Mouse (Mus musculus) left cerebral cortex, adult 9 months (tissue): Measurements from ENCODE around the gene Ndufa12.

Experiments used
- DNase-seq, 2 experiments: peaks; one replicate each; pipeline ENCODE4 v3.0.0; 2022; ENCODE audit warnings: low spot score in 2 of 2

The Ndufa12 gene

DNA sequence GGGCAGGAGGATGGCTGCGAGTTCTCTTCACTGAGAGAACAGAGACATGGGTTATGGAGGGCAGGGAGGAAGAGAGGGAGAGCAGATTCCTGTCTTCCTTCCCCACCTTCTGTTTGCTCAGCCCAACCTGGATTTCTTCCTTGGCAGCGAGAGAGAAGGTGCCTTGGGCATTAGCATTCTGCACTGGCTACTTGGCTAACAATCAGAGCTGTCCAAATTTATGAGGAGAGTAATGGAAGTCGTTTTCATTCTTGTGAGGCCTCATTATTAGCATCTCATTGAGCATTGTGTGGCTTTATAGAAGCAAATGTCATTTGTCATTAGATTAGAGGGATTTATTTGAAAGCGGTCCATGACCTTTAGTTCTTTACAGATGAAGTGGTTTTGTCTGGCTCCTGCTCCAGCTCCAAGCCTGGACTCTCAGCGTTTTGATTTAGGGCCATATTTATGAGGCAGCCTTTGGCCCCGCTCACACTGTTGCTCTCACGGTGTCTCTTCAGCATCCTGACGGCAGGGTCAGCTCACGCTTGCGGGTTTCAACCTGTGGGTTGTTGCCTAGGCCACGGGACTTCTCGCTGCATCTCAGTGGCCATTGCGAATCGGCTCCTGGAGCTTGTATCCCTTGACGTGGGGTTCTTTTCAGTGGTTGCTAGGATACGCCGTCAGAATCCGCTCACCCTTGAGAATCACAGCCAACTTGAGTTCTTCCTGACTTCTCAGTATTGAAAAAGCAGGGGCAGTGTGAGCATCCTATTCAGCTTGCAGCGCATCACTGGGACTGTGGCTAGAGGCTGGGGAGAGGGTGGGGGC, 31.9 kb downstream of the Ndufa12 start:
- peak in 1 of 2 experiments; percentile 59 for DNase-seq

DNA sequence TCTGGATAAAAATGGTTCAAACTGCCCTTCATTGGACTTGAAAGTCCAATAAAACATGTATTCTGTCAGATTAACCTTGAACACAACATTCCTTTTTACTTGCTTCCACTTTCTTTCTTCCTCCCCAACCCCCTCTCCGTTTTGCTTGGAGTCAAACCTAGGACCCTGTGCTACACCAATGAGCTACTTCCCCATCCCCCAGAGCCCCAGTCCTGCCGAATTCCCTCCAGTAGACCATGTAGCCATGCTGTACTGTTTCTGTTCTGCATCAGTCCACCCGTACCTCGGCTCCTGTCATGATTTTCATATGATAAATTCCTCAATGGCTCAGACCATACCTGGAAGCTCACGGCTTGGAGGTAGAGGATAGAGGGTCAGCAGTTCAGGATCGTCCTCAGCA, 32.5 kb downstream of the Ndufa12 start:
- DNase-seq: no peak

GRCm38 (mm10) chr10:94235200-94235599, 36.7 kb downstream of the Ndufa12 start:
- no peak for DNase-seq

- no peak for DNase-seq
Measured at GRCm38 (mm10) chr10:94241346-94241745, 42.8 kb downstream of the Ndufa12 start.

GRCm38 (mm10) chr10:94247748-94248349, 49.3 kb downstream of the Ndufa12 start:
- DNase-seq: no peak

GRCm38 (mm10) chr10:94249575-94250456, 51.3 kb downstream of the Ndufa12 start:
- DNase-seq: peak in 1 of 2 experiments; percentile 25

DNA sequence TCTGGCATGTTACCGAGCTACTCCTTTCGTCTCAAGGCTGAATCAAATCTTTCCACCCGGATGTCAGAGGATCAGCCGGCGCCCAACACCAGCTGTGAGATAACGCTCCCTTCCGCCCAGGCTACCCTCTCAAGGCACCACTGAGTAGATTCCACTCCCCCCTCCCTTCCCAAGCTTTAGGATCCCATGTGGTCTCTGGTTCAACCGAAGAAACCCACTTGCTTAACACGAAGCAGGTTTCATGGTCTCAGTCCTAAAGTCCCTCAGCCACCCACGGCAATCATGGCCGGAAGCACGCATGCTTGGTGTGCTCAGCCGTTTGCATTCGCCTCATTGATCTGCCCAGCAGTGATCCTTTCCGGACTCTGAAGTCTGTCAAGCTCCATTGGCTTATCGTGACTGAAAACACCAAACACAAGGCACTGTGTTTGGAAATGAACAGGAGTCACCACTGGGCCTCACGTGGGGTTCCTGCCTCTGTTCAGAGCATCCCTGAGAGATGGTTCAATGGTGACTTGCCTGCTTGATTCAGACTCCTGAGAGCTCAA, 54.8 kb downstream of the Ndufa12 start:
- no peak for DNase-seq

- DNase-seq: no peak
Measured at GRCm38 (mm10) chr10:94254766-94255165, 56.2 kb downstream of the Ndufa12 start.

DNA sequence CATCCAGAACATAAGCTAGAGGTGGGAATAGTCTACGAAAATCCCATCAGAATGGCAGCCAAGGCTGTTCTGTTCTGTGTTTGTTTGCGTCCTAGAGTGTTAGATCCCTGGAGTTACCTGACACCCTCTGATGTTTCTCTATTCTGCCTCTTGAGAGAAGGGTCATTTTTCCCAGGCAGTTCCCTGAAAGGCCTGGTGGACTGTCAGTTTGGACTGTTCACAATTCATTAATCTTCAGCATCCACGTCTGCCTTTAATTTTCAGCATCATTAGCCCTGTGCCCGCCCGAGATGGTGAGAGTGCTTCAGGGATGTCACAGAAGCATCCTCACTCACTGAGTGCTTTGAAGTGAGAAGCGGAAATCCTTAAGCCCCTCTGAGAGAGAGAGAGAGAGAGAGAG, 57.2 kb downstream of the Ndufa12 start:
- DNase-seq: no peak

GRCm38 (mm10) chr10:94256518-94256917, 58.0 kb downstream of the Ndufa12 start:
- no peak for DNase-seq

DNA sequence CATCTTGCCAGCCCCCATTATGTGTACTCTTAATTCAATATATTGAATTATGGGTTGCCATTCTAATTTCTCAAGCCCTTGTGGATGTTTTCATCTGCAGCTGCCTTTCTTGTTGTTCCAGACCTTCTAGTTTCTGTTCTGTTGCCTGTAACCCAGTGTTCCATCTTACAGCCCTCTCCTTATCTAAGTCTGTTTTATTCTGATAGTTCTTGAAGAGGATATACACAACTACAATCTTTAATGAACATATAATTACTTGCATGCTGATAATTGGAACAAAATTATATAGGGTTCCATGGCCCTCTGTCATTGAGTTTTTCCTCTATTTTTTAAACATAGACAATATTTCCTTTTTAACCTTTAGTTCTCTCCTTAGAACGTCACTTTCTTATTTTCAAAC, 62.0 kb downstream of the Ndufa12 start:
- no peak for DNase-seq

DNA sequence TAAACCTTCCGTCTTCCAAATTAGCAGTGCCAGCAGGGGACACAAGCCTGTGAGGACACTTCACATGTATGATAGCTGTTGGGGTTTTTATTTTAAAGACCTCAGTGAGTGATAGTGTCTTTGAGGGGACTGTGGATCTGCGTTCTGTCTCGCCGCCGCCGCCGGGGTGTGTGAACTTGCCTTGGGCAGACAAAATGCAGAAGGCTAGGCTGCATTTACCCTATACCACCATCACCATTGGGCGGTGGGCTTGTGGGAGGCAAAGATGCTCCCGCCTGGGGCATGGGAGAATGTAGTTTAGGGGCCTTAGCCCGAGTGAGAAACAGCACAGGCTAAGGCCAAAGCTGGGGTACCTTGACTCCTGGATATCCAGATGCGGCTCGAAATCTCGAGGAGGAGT, 64.1 kb downstream of the Ndufa12 start:
- no peak for DNase-seq

GRCm38 (mm10) chr10:94263211-94263610, 64.7 kb downstream of the Ndufa12 start:
- DNase-seq: no peak

- no peak for DNase-seq
Measured at GRCm38 (mm10) chr10:94265656-94266542, 67.4 kb downstream of the Ndufa12 start.
